Mouse (Mus musculus): ENCODE measurements around the gene Dnah2.
A peak's percentile ranks its signal among the peaks of the same experiment; 100 is the strongest.

Gene Dnah2

GRCm38 (mm10) chr11:69469301-69469700, 79.6 kb downstream of the Dnah2 start:
- DNase-seq (ENCODE audit: low spot score), result no peak

GRCm38 (mm10) chr11:69463996-69464395, 84.9 kb downstream of the Dnah2 start:
- DNase-seq (ENCODE audit: low spot score), result no peak

GRCm38 (mm10) chr11:69461568-69461967, 87.3 kb downstream of the Dnah2 start:
- peak; percentile 10 for DNase-seq (ENCODE audit: low spot score)

- no peak for DNase-seq (ENCODE audit: low spot score)
These were observed 89.0 kb downstream of the Dnah2 start for GRCm38 (mm10) chr11:69459883-69460282.

- DNase-seq (ENCODE audit: low spot score), result peak; percentile 55
These were observed 91.8 kb downstream of the Dnah2 start for GRCm38 (mm10) chr11:69457006-69457579.

- peak; percentile 52 for DNase-seq (ENCODE audit: low spot score)
These were observed 96.6 kb downstream of the Dnah2 start for GRCm38 (mm10) chr11:69452114-69452867.

- no peak for DNase-seq (ENCODE audit: low spot score)
These were observed 101.6 kb downstream of the Dnah2 start for GRCm38 (mm10) chr11:69447299-69447698.

- no peak for DNase-seq (ENCODE audit: low spot score)
These were observed 105.6 kb downstream of the Dnah2 start for GRCm38 (mm10) chr11:69443328-69443727.

- DNase-seq (ENCODE audit: low spot score), result no peak
These were observed 111.6 kb downstream of the Dnah2 start for GRCm38 (mm10) chr11:69437291-69437690.

- DNase-seq (ENCODE audit: low spot score), result no peak
These were observed 115.7 kb downstream of the Dnah2 start for GRCm38 (mm10) chr11:69433189-69433588.

- DNase-seq (ENCODE audit: low spot score), result no peak
These were observed 116.3 kb downstream of the Dnah2 start for GRCm38 (mm10) chr11:69432640-69432982.

GRCm38 (mm10) chr11:69431829-69432639, 116.9 kb downstream of the Dnah2 start:
- DNase-seq (ENCODE audit: low spot score), result peak; percentile 93

GRCm38 (mm10) chr11:69430631-69431030, 118.3 kb downstream of the Dnah2 start:
- no peak for DNase-seq (ENCODE audit: low spot score)

- DNase-seq (ENCODE audit: low spot score), result no peak
These were observed 119.6 kb downstream of the Dnah2 start for GRCm38 (mm10) chr11:69429313-69429712.

- DNase-seq (ENCODE audit: low spot score), result peak; percentile 57
These were observed 120.2 kb downstream of the Dnah2 start for GRCm38 (mm10) chr11:69428751-69429150.

GRCm38 (mm10) chr11:69426246-69426645, 122.7 kb downstream of the Dnah2 start:
- DNase-seq (ENCODE audit: low spot score), result no peak

- no peak for DNase-seq (ENCODE audit: low spot score)
These were observed 125.0 kb downstream of the Dnah2 start for GRCm38 (mm10) chr11:69423885-69424284.

GRCm38 (mm10) chr11:69422842-69423241, 126.1 kb downstream of the Dnah2 start:
- no peak for DNase-seq (ENCODE audit: low spot score)

- DNase-seq (ENCODE audit: low spot score), result peak; percentile 32
These were observed 127.6 kb downstream of the Dnah2 start for GRCm38 (mm10) chr11:69421131-69421977.

GRCm38 (mm10) chr11:69420554-69421000, 128.3 kb downstream of the Dnah2 start:
- no peak for DNase-seq (ENCODE audit: low spot score)

- peak; percentile 72 for DNase-seq (ENCODE audit: low spot score)
These were observed 128.9 kb downstream of the Dnah2 start for GRCm38 (mm10) chr11:69419813-69420553.
